Mouse (Mus musculus): ENCODE results near the gene Pnpla8. TPM values are rescaled to one million over a fixed set of nuclear protein-coding genes. Genes with fewer than 3 reads are reported as not detected.

The Pnpla8 gene
- polyA plus RNA-seq, 1 experiment, result 3.8 TPM

GRCm38 (mm10) chr12:44304869-44305268, 83.7 kb downstream of the Pnpla8 start:
- Histone ChIP-seq H3K4me3 (ENCODE audit: low read depth, low read length) (no peak overlapping the region), H3K36me3 (ENCODE audit: control insufficient read depth, insufficient read depth, low read length) (peaks cover 30% of the 10 kb centered on the region), H3K27ac (ENCODE audit: insufficient read depth, low read depth, low read length) (no peak overlapping the region), H3K27me3 (ENCODE audit: control insufficient read depth, insufficient read depth, low read length) (no peaks in the 10 kb centered on the region), H3K4me1 (ENCODE audit: control insufficient read depth, insufficient read depth, insufficient read length, low read length) (no peaks in the 10 kb centered on the region)
- 97% methylated on average over 5 of the region's 5 CpGs for WGBS
- TF ChIP-seq POLR2A (IDR thresholded peaks at IDR 0.05; ENCODE audit: low read depth, low read length) (no peak), CTCF (IDR thresholded peaks at IDR 0.05; ENCODE audit: extremely low read depth, insufficient read length, insufficient replicate concordance, low read depth, low read length) (no peak)

- no peaks in the 10 kb centered on the region for H3K27me3 ChIP-seq (ENCODE audit: control insufficient read depth, insufficient read depth, low read length)
- no peaks in the 10 kb centered on the region for H3K4me1 ChIP-seq (ENCODE audit: control insufficient read depth, insufficient read depth, insufficient read length, low read length)
- WGBS, result 94% methylated on average over 3 of the region's 3 CpGs
- H3K36me3 ChIP-seq (ENCODE audit: control insufficient read depth, insufficient read depth, low read length), result peaks cover 32% of the 10 kb centered on the region
- no peak for TF ChIP-seq CTCF (IDR thresholded peaks at IDR 0.05; ENCODE audit: extremely low read depth, insufficient read length, insufficient replicate concordance, low read depth, low read length)
- TF ChIP-seq POLR2A (IDR thresholded peaks at IDR 0.05; ENCODE audit: low read depth, low read length), result no peak
- no peak overlapping the region for H3K27ac ChIP-seq (ENCODE audit: insufficient read depth, low read depth, low read length)
- no peak overlapping the region for H3K4me3 ChIP-seq (ENCODE audit: low read depth, low read length)
These were observed 87.1 kb downstream of the Pnpla8 start for GRCm38 (mm10) chr12:44308221-44308620.

GRCm38 (mm10) chr12:44315212-44315611, 94.0 kb downstream of the Pnpla8 start:
- H3K27me3 ChIP-seq (ENCODE audit: control insufficient read depth, insufficient read depth, low read length), result no peaks in the 10 kb centered on the region
- H3K27ac ChIP-seq (ENCODE audit: insufficient read depth, low read depth, low read length), result no peak overlapping the region
- WGBS, result 82% methylated on average over 2 of the region's 2 CpGs
- H3K36me3 ChIP-seq (ENCODE audit: control insufficient read depth, insufficient read depth, low read length), result peaks cover 17% of the 10 kb centered on the region
- no peak overlapping the region for H3K4me3 ChIP-seq (ENCODE audit: low read depth, low read length)
- no peaks in the 10 kb centered on the region for H3K4me1 ChIP-seq (ENCODE audit: control insufficient read depth, insufficient read depth, insufficient read length, low read length)
- TF ChIP-seq POLR2A (IDR thresholded peaks at IDR 0.05; ENCODE audit: low read depth, low read length), result no peak

- TF ChIP-seq CTCF (IDR thresholded peaks at IDR 0.05; ENCODE audit: extremely low read depth, insufficient read length, insufficient replicate concordance, low read depth, low read length) (no peak), POLR2A (IDR thresholded peaks at IDR 0.05; ENCODE audit: low read depth, low read length) (no peak)
- H3K4me1 ChIP-seq (ENCODE audit: control insufficient read depth, insufficient read depth, insufficient read length, low read length), result peaks cover 9% of the 10 kb centered on the region
- no peaks in the 10 kb centered on the region for H3K36me3 ChIP-seq (ENCODE audit: control insufficient read depth, insufficient read depth, low read length)
- H3K27me3 ChIP-seq (ENCODE audit: control insufficient read depth, insufficient read depth, low read length), result peaks cover 19% of the 10 kb centered on the region; the same call in 1 of the 2 replicates
- no peak overlapping the region for H3K27ac ChIP-seq (ENCODE audit: insufficient read depth, low read depth, low read length)
- H3K4me3 ChIP-seq (ENCODE audit: low read depth, low read length), result no peak overlapping the region
These were observed 103.9 kb downstream of the Pnpla8 start for GRCm38 (mm10) chr12:44325091-44325490.

GRCm38 (mm10) chr12:44327452-44327851, 106.3 kb downstream of the Pnpla8 start:
- no peaks in the 10 kb centered on the region for H3K36me3 ChIP-seq (ENCODE audit: control insufficient read depth, insufficient read depth, low read length)
- no peak overlapping the region for H3K27ac ChIP-seq (ENCODE audit: insufficient read depth, low read depth, low read length)
- TF ChIP-seq CTCF (IDR thresholded peaks at IDR 0.05; ENCODE audit: extremely low read depth, insufficient read length, insufficient replicate concordance, low read depth, low read length) (no peak), POLR2A (IDR thresholded peaks at IDR 0.05; ENCODE audit: low read depth, low read length) (no peak)
- peaks cover 22% of the 10 kb centered on the region; the same call in 1 of the 2 replicates for H3K27me3 ChIP-seq (ENCODE audit: control insufficient read depth, insufficient read depth, low read length)
- 56% methylated on average over 6 of the region's 6 CpGs for WGBS
- H3K4me1 ChIP-seq (ENCODE audit: control insufficient read depth, insufficient read depth, insufficient read length, low read length), result peaks cover 9% of the 10 kb centered on the region
- H3K4me3 ChIP-seq (ENCODE audit: low read depth, low read length), result no peak overlapping the region

GRCm38 (mm10) chr12:44328381-44329315, 107.5 kb downstream of the Pnpla8 start, which contains the start of gene Nrcam:
Gene Nrcam, plus strand, starts transcription at chr12:44328885.
- Histone ChIP-seq H3K4me3 (ENCODE audit: low read depth, low read length) (peak within 1 kb of the TSS; percentile 65), H3K4me1 (ENCODE audit: control insufficient read depth, insufficient read depth, insufficient read length, low read length) (peaks cover 9% of the 10 kb centered on the region), H3K27ac (ENCODE audit: insufficient read depth, low read depth, low read length) (no peak within 1 kb of the TSS), H3K36me3 (ENCODE audit: control insufficient read depth, insufficient read depth, low read length) (no peaks in the 10 kb centered on the region), H3K27me3 (ENCODE audit: control insufficient read depth, insufficient read depth, low read length) (peaks cover 22% of the 10 kb centered on the region; the same call in 1 of the 2 replicates)
- WGBS, result 4% methylated on average over 74 of the region's 74 CpGs
- TF ChIP-seq CTCF (IDR thresholded peaks at IDR 0.05; ENCODE audit: extremely low read depth, insufficient read length, insufficient replicate concordance, low read depth, low read length) (no peak), POLR2A (IDR thresholded peaks at IDR 0.05; ENCODE audit: low read depth, low read length) (no peak)

Data from small intestine, adult 2 months (tissue).